Mouse (Mus musculus) left cerebral cortex, adult 18-20 months (tissue): ENCODE data around the gene Msmb. TPM values are rescaled to one million over a fixed set of nuclear protein-coding genes. Genes with fewer than 3 reads are reported as not detected.

ENCODE experiments used
- DNase-seq, 2 experiments: peaks; one replicate each; pipeline ENCODE4 v3.0.0; 2021 to 2022; ENCODE audit warnings: low spot score in 2 of 2, mixed read lengths in 1 of 2
- total RNA-seq, 2 experiments: library from RNA; stranded (reverse); gene quantifications; 2 replicates each; pipeline ENCODE4 v1.2.3; 2021

Gene Msmb
- total RNA-seq, 2 experiments from 2014 or later = not detected

DNA sequence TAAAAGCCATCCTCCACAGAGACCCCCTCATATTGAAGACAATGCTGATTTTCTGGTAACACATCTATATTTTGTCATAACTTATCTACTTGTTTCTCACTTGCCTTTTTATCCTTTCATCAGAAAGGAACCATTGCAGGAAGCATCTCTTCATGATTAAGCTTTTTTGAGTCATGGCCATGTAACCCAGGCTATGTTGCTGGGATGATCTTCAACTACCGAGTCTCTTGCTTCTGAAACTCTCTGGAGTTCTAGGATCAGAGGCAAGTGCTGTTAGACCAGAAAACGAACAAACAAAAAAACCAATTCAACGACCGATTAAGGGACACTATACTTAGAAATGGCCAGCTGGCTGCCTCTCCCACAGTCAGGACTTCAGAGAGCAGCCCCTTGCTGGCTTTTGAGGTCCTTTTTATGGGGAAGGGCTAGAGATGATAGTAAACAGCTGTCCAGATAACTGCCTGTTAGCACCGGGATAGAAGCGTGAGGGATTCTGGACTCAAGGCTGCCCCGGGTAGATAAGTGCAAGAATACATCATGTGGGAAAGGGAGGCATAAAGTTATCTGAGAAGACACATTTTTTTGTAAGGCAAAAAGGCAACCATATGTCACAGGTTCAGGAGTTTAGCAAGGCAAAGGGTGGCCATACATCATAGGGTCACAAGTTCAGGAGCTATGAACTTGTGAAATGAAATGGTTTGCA is 4.1 kb downstream of the Msmb start:
- DNase-seq = no peak

GRCm38 (mm10) chr14:32146578-32146977 is 4.8 kb downstream of the Msmb start:
- no peak for DNase-seq

DNA sequence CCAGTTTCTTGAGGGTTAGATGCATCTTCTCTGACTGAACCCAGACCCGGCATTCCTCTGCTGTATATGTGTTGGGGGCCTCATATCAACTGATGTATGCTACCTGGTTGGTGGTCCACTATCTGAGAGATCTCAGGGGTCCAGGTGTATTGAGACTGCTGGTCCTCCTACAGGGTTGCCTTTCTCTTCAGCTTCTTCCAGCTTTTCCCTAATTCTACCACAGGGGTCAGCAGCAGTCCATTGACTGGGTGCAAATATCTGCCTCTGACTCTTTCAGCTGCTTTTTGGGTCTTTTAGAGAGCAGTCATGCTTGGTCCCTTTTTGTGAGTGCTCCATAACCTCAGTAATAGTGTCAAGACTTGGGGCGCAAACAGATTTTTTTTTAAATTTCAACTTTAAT is 9.0 kb downstream of the Msmb start:
- DNase-seq = no peak

DNA sequence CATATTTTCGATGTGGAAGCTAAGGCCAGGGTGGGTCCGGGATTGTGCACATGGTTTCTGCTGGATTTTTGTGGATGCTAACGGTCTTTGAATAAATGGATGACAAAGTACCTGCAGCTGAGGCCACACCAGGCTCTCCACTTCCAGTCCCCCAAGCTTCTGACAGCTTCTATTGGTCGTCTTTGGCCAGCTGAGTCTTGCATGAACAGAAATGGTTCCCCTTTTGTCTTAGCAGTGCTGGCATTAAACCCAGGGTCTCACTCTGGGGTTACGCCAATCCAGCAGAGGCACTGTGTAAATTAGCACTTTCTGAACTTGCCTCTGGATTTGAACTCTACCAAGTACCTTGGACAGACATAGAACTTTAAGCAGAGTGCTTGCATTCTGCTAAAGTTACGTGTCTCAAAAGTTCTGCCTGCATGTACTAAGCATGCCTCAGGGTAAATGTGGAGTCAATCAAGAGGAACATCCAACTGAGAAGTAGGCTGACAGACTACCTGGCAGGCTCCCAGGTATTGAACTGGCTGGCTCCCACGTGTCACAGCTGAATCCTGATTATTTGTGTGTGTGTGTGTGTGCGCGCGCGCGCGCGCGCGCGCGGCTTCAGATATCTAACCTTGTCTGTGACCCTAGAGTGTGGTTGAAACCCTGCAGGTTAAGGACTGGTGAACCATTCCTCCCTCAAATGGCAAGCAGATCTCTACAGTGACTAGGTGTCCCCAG is 10.6 kb downstream of the Msmb start:
- no peak for DNase-seq

DNA sequence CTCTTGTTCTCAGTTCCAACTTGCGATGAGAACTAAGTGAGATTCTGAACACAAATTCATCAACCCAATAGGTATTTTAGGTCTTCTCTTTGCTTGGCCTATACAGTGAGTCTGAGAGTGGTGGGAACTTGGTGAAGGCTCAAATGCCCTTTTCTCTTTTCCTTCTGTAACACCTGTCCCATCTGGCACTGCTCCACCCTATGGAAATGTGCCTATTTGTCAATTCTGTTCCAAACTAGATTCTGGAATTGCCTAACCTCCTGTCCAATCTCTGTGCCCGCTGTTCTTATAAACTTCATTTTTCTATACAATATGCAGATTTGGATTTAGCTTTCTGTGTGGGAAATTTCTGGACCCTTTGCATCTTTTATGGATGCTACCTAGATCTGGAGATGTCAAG is 11.3 kb downstream of the Msmb start:
- no peak for DNase-seq

DNA sequence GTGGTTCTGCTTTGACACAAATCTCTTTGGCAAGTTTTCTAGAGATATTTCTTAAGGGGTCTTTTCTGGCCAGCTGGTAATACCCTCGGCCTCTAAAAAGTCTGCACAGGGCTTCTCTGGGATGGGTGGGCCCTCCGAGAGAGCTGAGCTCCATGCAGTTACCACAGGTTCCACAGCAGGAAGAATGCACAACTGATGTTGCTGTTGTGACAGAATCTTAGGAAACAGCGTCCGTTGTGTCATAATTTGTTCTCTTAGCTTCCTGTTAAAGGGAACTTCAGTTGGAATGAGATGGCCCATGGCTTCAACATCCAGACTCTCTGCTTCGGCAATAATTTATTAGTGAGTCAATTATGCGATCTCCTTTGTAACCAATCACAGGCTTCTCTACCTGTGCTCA is 12.9 kb downstream of the Msmb start:
- no peak for DNase-seq

DNA sequence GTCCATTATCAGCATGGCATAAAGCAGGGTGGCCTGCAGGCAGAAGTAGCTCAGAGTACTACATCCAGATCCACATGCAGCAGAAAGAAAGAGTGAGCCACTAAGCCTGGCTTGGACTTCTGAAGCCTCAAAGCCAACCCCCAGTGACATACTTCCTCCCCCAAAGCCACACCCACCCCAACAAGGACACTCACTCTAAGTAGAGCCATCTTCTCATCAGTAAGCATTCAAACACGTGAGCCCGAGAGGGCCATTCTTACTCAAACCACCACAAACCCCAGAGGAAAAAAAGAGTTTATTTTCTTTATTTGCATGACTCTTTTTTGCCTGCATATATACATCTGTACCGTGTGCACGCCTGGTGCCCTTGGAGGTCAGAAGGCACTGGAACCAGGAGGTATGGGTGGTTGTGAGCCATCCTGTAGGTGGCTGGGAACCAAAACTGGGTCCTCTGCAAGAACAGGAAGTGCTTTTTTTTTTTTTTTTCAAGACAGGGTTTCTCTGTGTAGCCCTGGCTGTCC is 17.4 kb downstream of the Msmb start:
- no peak for DNase-seq

DNA sequence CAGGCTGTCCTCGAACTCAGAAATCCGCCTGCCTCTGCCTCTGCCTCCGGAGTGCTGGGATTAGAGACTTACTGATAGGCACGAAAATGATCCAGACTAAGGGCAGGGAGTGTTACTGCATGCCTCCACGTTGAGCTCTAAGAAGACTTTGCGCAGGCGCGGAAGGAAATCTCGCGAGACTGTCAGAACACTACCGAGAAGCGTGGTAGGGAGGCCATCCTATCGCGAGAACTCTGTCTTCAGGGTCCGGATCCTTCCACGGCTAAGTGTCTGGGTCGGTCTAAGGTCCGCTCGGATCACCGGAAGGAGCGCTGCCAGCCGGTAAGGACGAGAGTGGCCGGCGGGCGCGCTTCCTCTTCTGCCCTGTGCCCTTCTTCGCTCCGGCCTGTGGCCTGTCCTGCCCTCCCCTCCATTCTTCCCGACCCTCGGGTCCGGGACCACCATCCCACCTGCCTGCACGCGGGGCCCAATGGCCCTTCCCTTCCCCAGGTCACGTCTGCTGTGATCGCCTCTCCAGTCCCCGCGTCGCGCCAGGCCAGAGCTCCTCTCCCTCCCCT is 17.9 kb downstream of the Msmb start, which contains the start of gene Ncoa4:
Gene Ncoa4, plus strand, starts transcription at position 176 of the 557 bp plus-strand sequence.
- peak; percentile 98 for DNase-seq

- no peak for DNase-seq
Measured at GRCm38 (mm10) chr14:32160563-32160962, 18.7 kb downstream of the Msmb start.

GRCm38 (mm10) chr14:32161090-32161885 is 19.5 kb downstream of the Msmb start:
- no peak for DNase-seq

GRCm38 (mm10) chr14:32162231-32162630 is 20.4 kb downstream of the Msmb start:
- DNase-seq = no peak

DNA sequence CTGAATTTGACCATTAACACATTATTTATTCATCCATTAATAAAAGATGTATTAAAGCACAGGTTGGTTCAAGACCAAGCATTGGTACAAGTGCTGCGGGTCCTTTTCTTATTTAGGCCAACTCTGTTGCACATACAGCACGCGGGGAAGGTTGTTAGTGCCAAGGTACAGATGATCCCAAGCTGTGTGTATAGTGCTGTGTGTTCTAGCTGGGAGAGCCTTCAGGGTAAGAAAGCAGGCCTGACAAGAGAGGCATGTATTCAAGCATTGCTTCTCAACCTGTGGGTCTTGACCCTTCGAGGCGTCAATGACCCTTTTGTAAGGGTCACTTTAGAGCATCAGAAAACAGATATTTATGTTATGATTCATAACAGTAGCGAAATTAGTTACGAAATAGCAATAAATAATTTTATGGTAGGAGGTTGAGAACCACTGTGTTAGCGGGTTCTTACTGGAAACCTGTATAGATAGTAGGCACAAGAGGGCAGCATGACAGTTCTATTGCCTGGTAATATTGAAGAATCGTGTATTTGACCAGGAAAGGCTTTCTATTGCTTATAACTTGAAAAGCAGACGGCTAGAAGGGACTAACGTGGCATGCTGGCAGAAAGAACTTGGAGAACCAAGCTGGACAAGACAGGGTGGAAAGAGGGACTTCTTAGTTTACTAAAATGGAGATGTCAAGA is 21.5 kb downstream of the Msmb start:
- DNase-seq = no peak

GRCm38 (mm10) chr14:32164173-32165051 is 22.6 kb downstream of the Msmb start:
- DNase-seq = no peak

- DNase-seq = peak; percentile 20 to 34
Measured at GRCm38 (mm10) chr14:32165278-32166061, 23.6 kb downstream of the Msmb start.

GRCm38 (mm10) chr14:32166062-32166441 is 24.2 kb downstream of the Msmb start:
- no peak for DNase-seq

- no peak for DNase-seq
Measured at GRCm38 (mm10) chr14:32166840-32167239, 25.0 kb downstream of the Msmb start.

- DNase-seq = no peak
Measured at GRCm38 (mm10) chr14:32167326-32167725, 25.5 kb downstream of the Msmb start.

- DNase-seq = no peak
Measured at GRCm38 (mm10) chr14:32168653-32169231, 26.9 kb downstream of the Msmb start.

DNA sequence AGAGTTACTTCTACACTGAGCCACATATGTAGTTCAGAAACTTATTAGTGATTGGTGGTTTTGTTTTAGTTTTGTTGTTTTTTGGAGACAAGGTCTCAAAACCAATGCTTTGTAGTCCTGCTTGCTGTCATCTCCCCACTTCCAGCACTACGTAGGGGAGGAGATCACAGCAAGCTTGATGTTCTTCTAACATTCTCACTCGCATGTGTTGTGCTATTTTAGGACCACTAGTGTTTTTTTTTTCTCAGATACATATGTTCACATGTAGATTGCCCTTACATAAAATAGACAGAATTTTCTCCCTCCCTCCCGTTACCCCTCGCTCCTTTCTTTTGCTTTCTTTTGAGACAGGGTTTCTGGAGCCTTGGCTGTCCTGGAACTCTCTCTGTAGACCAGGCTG is 28.3 kb downstream of the Msmb start:
- no peak for DNase-seq
